Mouse (Mus musculus) G1E-ER4 (cell line): Measurements from ENCODE around the gene Il12rb2. TPM values are rescaled to one million over a fixed set of nuclear protein-coding genes. Genes with fewer than 3 reads are reported as not detected.

Source experiments
- GATA1 ChIP-seq: IDR thresholded peaks from one replicate; pipeline ENCODE4 v1.8.0; 2012; ENCODE audit warnings: low read length, inconsistent platforms
- polyA plus RNA-seq: library from polyadenylated mRNA; stranded (reverse); fragments of >175 nt; gene quantifications from 2 replicates; pipeline ENCODE4 v1.2.3, GENCODE M21; 2012

Il12rb2 gene
- not detected in 2 replicates for polyA plus RNA-seq

DNA sequence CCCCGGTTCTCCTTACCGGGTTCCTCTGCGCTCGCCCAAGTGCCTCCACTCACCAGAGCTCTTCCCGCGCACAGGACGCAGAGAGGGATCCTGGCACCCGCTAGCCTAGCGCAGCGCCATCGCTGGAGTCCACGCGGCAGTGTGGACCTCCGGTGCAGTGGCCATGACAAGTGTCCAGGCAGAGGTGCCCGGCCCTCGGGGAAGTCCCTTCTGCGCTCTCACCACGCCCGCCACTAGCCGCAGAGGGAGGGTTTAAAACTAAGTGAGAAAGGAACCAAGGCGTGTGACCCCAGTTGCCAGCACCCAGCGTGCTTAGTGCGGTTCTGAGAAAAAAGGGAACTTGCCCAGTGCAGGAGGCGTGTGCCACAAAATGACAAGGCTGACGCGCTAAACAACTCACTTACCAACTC is at the start of gene Il12rb2:
Gene Il12rb2 (minus strand): TSS at position 207 of the 410 bp plus-strand sequence.
- TF ChIP-seq GATA1: no peak

DNA sequence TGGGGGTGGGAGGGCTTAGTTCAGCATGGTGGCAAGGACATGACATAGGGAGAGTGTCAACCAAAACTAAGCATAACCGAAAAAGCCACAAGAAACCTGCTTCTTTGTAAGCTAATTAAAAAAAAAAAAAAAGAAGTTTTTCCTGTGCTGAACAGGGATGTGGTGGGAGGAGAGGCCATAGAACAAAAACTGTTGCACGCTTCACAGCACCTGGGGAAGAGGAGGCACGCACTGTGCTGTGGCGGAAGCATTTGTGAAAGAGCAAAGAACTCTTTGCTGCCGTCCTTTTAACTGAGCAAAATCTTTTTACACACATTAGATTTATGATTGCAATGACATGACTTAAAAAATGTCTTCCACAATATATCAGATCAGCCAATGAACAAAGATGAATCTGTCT is 45.8 kb upstream of the Il12rb2 start:
- no peak for TF ChIP-seq GATA1

DNA sequence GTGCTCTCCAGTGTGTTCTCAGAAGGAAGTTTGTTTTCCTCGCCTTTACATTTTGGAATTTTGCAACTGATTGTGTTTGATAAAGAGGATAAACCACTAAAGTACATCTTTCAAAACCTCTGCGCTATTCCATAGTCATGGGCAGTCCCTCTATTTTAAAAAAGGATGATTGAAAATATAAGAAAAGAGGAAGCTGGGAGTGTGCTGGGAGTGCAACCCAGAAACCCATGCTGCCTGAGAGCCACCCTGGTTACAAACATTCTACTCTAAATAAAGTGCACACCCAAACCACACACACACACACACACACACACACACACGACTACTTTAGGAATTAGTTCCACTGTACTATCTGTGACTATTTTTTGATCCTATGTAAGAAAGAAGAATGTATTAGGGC is 40.6 kb upstream of the Il12rb2 start:
- no peak for TF ChIP-seq GATA1

DNA sequence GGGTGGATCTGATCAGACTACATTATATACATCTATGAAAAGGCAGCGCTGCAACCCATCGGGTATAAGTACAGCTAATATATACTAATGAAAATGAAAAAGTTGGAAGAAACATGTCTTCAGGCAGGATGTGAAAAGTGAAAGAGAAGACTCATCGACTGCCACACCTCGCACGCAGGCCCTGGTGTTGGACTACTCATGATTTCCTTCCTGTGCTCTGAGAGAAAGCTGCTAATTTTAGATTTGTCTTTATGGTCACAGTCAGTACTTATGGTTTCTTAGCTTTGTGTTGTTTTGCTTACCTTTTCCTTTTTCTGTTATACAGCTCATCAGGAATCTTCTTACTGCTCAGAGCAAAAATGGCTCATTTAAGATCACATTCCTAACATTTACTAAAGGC is 39.3 kb upstream of the Il12rb2 start:
- no peak for TF ChIP-seq GATA1

DNA sequence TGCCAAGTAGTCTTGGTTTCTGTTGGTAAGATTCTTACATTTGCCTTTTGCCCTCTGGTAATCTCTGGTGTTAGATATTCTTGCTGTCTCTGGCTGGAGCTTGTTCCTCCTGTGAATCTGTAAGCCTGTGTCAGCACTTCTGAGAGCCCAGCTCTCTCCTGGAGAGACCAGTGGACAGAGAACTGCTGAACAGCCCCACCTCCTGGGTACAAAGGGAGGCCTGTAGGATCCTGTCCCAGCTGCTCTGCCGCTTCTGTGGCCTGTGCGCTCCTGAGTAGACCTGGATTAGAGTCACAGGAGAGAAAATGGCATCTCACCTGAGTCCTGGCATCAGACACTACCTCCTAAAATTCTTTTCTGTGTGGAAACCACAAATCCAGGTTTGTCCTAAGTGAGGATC is 37.4 kb upstream of the Il12rb2 start:
- TF ChIP-seq GATA1: no peak

DNA sequence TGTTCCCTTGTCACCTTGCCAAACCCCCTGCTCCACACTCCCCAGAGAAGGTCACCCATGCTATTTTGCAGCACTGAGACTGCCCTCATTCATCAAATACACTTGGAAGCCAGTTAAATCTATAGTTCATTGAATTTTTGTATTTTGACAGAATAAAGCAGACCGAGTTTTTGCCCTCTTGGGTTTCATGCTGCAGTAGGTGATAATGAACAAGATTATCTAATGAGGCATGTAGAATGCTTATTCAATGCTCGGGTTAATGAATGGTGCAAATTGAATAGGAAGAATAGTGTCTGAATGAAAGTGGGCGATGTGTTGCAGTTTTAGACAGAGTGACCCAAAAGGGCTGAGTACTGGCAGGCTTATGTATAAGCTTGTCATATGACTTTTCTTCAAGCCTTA is 29.3 kb upstream of the Il12rb2 start:
- no peak for TF ChIP-seq GATA1

DNA sequence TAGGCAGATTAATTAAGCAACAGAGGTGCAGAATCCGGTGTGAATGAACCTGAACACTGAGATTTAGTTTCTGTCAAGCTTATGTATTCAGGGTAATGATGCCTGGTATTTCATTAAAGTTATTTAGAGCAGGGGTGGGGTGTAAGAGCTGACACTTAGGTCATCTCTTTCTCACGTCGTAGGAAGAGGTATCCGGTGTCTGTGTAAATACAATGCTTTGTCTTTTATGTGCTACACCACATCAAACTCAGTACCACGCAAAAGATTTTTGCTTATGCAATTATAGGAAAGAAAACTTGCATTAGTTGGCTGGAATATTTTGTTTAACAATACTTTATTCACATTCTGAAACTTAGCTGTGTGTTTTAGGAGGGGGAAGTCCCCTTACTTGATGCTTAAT is 23.6 kb upstream of the Il12rb2 start:
- TF ChIP-seq GATA1: no peak

DNA sequence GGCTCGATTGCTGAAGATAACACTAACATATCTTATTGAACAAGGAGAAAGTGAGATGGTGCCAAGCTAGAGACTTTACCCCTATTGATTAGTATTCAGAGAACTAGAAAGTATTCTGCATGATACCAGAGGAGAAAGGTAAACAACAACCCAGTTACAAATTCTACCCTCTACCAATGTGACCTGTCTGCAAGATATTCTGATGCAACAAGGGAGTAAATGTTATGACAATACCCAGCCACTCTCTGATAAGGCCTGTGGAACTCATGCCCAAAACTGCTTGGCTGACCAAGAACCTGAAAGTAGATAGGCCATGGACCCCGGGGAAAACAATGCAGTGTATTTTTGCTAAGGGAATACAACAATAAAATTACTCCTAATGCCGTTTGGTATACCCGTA is 10.2 kb downstream of the Il12rb2 start:
- TF ChIP-seq GATA1: no peak

DNA sequence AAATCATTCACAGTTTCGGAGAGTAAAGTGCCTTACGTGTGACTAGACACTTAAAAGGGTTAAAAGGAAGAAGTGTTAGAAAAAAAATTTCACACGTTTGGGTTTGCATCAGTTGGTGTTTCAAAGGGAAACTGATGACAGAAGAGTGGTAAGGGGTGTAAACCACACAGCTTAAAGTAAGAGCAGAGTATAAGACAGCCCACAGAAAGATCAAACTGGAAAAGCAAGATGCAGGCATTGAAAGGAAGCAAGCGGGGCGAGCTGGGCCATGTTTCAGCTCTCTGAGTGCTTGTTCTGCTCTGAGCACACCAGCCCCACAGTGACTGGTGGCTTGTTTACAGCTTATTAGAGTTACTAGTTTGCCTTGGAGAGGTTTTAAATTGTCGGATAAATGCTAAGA is 27.9 kb downstream of the Il12rb2 start:
- no peak for TF ChIP-seq GATA1

DNA sequence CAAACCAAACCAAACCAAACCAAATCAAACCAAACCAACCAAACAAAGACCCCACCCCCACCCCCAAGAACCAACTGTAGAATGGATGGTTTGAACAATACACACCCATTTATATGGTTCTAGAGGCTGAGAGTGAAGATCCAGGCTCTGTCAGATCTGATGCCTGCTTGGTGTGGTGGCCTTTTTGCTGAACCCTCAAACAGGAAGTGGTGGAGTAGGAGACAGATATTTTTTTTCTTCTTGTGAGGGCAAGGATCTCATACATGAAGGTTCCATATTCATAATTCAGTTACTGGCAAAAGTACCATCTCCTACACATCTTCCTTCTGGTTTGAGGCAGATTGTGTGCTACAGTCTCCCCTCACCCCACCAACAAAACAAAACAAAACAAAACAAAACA is 36.5 kb downstream of the Il12rb2 start:
- TF ChIP-seq GATA1: no peak

DNA sequence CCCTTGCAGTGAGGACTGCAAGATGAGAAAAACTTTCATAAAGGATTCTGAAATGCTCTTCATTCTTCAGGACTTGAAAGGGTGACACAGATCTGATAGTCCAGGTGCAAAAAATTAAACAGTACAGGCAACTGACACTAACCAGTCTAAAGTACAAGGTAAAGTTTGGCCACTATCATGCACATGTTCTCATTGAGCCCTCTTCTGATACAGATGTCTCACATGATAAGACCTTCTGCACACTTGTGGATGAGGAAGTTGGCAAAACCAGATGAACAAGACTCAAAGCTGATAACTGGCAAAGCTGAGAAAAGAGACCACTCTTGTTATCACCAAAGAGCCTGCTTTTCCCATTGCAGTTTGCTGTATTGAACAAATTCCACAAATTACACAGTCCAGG is 38.0 kb downstream of the Il12rb2 start:
- TF ChIP-seq GATA1: peak; percentile 98

DNA sequence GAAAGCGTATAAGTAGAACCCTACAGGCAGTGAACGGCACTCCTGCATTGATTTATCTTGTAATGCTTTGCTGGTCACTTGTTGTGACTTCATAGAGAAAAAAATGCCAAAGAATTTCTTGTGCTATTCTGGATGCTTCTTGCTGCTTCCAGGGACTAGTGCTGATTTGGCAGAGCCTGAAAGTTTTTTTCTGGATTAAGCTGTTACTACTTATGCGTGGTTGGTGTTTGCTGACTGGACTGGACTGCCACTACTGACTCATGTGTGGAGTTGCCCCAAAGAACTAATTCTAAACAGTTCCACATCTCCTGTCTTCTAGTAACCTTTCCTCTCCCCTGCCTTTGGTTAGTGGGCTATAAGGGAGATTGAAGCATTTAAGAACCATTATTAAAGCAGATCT is 52.2 kb downstream of the Il12rb2 start:
- no peak for TF ChIP-seq GATA1

DNA sequence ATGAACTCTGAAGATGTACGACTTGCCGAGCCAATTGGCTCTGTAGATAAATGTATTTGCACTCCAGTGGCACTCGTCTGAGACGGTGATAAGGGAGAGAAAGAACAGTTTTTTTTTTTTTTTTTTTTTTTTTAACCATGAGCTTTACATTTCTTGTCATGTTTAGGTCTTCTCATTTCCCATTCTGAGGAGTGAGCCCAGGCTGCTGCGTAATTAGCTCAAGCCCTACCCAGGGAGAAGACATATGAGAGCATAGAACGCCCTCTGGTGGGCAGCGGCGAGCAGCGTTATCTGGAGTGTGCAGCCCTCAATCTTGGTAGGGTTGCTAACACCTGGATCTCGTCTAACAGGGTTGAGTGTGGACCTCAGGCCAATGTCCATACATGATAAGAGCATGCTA is 57.5 kb downstream of the Il12rb2 start:
- TF ChIP-seq GATA1: no peak

DNA sequence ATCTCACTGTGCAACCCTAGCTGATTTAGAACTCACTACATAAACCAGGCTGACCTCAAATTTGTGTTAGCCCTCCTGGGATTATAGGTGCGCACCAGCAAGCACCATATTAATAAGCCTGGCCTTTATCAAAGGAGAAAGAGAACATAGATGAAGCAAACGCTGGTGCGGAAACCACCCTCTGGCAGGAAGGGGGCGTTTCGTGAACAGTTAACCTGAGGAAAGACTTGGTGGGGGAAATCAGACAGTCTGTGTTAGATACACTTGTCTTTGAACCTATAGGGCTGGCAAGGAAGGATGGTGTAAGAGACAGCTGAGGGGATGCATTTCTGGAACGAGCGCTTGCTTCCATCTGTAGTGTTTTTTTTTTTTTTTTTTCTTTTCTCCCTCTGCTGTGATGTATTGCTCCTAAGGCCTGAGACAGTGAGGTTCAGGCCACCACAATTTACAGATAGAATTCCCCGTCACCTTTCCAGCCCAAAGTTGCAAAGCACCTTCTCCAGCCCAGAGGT is 58.1 kb downstream of the Il12rb2 start:
- no peak for TF ChIP-seq GATA1

DNA sequence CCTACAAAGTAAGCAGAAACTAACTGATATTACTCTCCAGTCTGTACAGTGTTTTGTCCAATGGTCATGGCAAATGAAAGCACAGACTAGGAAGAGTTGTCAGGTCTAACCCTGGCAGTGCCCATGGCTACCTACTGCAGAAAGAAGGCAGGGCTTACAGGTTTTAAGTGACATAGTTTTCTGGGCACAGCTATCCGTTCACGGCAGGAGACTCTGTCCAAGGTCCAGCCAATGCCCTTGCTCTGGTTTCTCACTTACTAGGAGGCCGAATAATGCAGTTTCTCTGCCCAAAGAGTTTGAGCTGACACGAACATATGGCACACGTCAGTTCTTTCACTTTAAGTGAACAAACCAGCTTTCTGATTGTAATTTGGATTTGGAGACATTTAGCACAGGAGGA is 58.9 kb downstream of the Il12rb2 start:
- TF ChIP-seq GATA1: no peak

DNA sequence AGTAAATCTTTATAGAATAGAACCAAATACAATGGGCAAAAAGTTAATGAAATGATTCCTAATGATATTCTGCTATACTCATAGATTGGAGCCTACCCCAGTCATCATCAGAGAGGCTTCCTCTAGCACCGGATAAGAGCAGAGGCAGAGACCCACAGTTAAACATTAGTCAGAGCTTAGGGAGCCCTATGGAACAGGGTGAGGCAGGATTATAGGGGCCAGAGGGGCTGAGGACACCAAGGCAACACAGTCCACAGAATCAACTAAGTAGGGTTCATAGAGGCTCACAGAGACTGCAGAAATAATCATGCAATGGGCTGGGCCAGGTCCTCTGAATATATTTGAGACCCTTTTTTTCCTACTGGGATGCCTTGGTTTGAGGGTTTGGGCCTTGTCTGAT is 61.3 kb downstream of the Il12rb2 start:
- no peak for TF ChIP-seq GATA1

DNA sequence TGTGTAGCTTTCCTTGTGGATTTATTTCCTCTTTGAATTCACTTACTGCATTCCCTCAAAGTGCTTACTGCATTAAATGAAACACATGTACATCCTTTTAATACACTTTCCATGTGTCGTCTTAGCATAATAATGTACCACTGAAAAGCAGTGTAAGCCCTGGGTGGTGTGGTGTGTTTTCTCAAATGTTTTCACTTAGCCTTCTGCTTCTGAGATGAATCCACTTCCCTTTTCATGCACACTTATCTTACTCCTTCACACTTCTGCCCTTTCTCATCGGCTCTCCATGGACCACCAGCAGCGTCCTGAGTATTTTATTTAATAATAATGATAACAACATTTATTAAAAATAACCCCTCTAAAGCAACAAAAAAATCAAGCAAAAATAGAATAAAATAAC is 66.2 kb downstream of the Il12rb2 start:
- no peak for TF ChIP-seq GATA1

DNA sequence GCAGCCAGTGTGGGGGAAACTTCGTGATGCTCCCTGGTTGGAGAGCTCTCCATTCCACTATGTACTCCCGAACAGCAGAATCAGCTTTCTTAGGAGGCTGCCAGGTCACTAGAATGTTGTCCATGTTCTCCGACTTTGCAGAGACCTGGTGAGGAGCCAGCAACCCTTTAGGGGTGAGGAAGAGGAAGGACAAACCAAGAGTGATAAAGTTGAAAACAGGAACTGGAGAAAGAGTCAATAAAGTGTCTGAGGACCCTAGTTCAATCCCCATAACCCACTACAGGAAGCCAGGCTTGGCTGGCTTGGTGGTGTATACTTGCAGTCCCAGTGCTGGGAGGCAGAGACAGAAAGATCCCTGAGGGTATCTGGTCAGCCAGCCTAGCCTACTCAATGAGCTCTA is 67.0 kb downstream of the Il12rb2 start:
- TF ChIP-seq GATA1: no peak
